Mouse (Mus musculus) adrenal gland, adult 2 months (tissue): ENCODE measurements around the gene Rmdn3. TPM values are rescaled to one million over a fixed set of nuclear protein-coding genes. Genes with fewer than 3 reads are reported as not detected.
A peak's percentile ranks its signal among the peaks of the same experiment; 100 is the strongest.

Experiments
- DNase-seq: peaks from one replicate; pipeline ENCODE4 v3.0.0; 2021
- polyA plus RNA-seq: library from polyadenylated mRNA; depleted of rRNA; stranded (reverse); fragments of >200 nt; gene quantifications from 2 replicates; pipeline ENCODE4 v1.2.3, GENCODE M21; 2012
- total RNA-seq, 2 experiments: library from RNA; stranded (reverse); gene quantifications; 2 replicates each; pipeline ENCODE4 v1.2.3; 2021

Gene Rmdn3
- total and polyA plus RNA-seq, 3 experiments, result 28.5 to 72.7 (median 59.2) TPM

GRCm38 (mm10) chr2:119167866-119168256 is 11.0 kb upstream of the Rmdn3 start:
- no peak for DNase-seq

- peak; percentile 89 for DNase-seq
These were observed 10.3 kb upstream of the Rmdn3 start, which contains the start of gene Gchfr for GRCm38 (mm10) chr2:119166901-119167865. Gchfr (plus strand) TSS chr2:119167773.

GRCm38 (mm10) chr2:119165401-119165800 is 8.6 kb upstream of the Rmdn3 start:
- no peak for DNase-seq

GRCm38 (mm10) chr2:119163999-119164398 is 7.2 kb upstream of the Rmdn3 start:
- no peak for DNase-seq

- DNase-seq, result no peak
These were observed 6.3 kb upstream of the Rmdn3 start for GRCm38 (mm10) chr2:119163135-119163534.

GRCm38 (mm10) chr2:119161247-119161646 is 4.4 kb upstream of the Rmdn3 start:
- peak; percentile 54 for DNase-seq

GRCm38 (mm10) chr2:119157836-119158235 is 1.0 kb upstream of the Rmdn3 start:
- no peak for DNase-seq

GRCm38 (mm10) chr2:119156081-119156680 is 653 bp downstream of the Rmdn3 start:
- peak; percentile 64 for DNase-seq

- no peak for DNase-seq
These were observed 1.4 kb downstream of the Rmdn3 start for GRCm38 (mm10) chr2:119155388-119155787.

- no peak for DNase-seq
These were observed 2.2 kb downstream of the Rmdn3 start for GRCm38 (mm10) chr2:119154683-119155082.

- no peak for DNase-seq
These were observed 4.6 kb downstream of the Rmdn3 start for GRCm38 (mm10) chr2:119152255-119152654.

GRCm38 (mm10) chr2:119147775-119148174 is 9.1 kb downstream of the Rmdn3 start:
- no peak for DNase-seq

GRCm38 (mm10) chr2:119147160-119147678 is 9.6 kb downstream of the Rmdn3 start:
- no peak for DNase-seq

- DNase-seq, result no peak
These were observed 10.4 kb downstream of the Rmdn3 start for GRCm38 (mm10) chr2:119146435-119146834.

- no peak for DNase-seq
These were observed 11.6 kb downstream of the Rmdn3 start for GRCm38 (mm10) chr2:119145199-119145598.

- DNase-seq, result no peak
These were observed 20.4 kb downstream of the Rmdn3 start for GRCm38 (mm10) chr2:119136346-119136898.

GRCm38 (mm10) chr2:119113121-119113925 is 43.5 kb downstream of the Rmdn3 start:
- DNase-seq, result no peak

GRCm38 (mm10) chr2:119112438-119113112 is 44.3 kb downstream of the Rmdn3 start, which contains the start of gene Rad51:
Rad51 (plus strand) TSS chr2:119112793.
- DNase-seq, result peak; percentile 89

GRCm38 (mm10) chr2:119111060-119111459 is 45.8 kb downstream of the Rmdn3 start:
- no peak for DNase-seq

- peak; percentile 40 for DNase-seq
These were observed 48.3 kb downstream of the Rmdn3 start for GRCm38 (mm10) chr2:119108554-119108953.

GRCm38 (mm10) chr2:119106583-119106982 is 50.3 kb downstream of the Rmdn3 start:
- no peak for DNase-seq
